Mouse (Mus musculus): ENCODE measurements around the gene Pdzd8.

GRCm38 (mm10) chr19:59349329-59349960, 3.9 kb upstream of the Pdzd8 start:
- TF ChIP-seq CTCF (IDR thresholded peaks at IDR 0.05; ENCODE audit: borderline replicate concordance, control insufficient read depth, extremely low read depth, insufficient read depth, low read length, poor library complexity) (no peak), POLR2A (IDR thresholded peaks at IDR 0.05; ENCODE audit: control insufficient read depth, extremely low read depth, insufficient read depth, low read length, poor library complexity) (no peak)

Measured in thymus, adult 2 months (tissue).